Mouse (Mus musculus) ES-Bruce4 (cell line): ENCODE measurements around the gene Golga5. TPM values are rescaled to one million over a fixed set of nuclear protein-coding genes. Genes with fewer than 3 reads are reported as not detected.

Experiments used
- H3K27ac ChIP-seq: 2 replicates; pipeline ENCODE4 v1.5.1; 2012; ENCODE audit warnings: low read length, inconsistent platforms; ENCODE audit not compliant: insufficient read depth
- H3K27me3 ChIP-seq: 2 replicates; pipeline ENCODE4 v1.6.1; 2012; ENCODE audit warnings: mild to moderate bottlenecking, low read length, inconsistent platforms; ENCODE audit not compliant: control insufficient read depth, poor library complexity, insufficient read depth, severe bottlenecking
- H3K36me3 ChIP-seq: 2 replicates; pipeline ENCODE4 v1.6.1; 2012; ENCODE audit warnings: inconsistent platforms, mild to moderate bottlenecking, low read length, moderate library complexity; ENCODE audit not compliant: control insufficient read depth, poor library complexity, insufficient read depth, severe bottlenecking
- H3K4me1 ChIP-seq: one replicate; pipeline ENCODE4 v1.8.1; 2011; ENCODE audit warnings: low read length; ENCODE audit not compliant: control insufficient read depth, insufficient read depth
- H3K4me3 ChIP-seq: 2 replicates; pipeline ENCODE4 v1.5.1; 2011; ENCODE audit warnings: low read depth, mild to moderate bottlenecking, low read length
- H3K9ac ChIP-seq: 2 replicates; pipeline ENCODE4 v1.6.1; 2012; ENCODE audit warnings: low read depth, mild to moderate bottlenecking, inconsistent platforms; ENCODE audit not compliant: poor library complexity, severe bottlenecking
- H3K9me3 ChIP-seq: replicated peaks from 2 replicates; pipeline ENCODE4 v1.6.1; 2012; ENCODE audit warnings: mild to moderate bottlenecking, low read length, inconsistent platforms; ENCODE audit not compliant: control insufficient read depth, poor library complexity, insufficient read depth, severe bottlenecking
- CTCF ChIP-seq: IDR thresholded peaks from one replicate; pipeline ENCODE4 v1.8.1; 2011; ENCODE audit warnings: low read depth, low read length
- EP300 ChIP-seq: IDR thresholded peaks from 2 replicates; pipeline ENCODE4 v1.6.1; 2011; ENCODE audit warnings: low read depth, low read length; ENCODE audit not compliant: insufficient read depth
- POLR2A ChIP-seq: IDR thresholded peaks from one replicate; pipeline ENCODE4 v1.8.1; 2011; ENCODE audit warnings: low read length; ENCODE audit not compliant: insufficient read depth
- polyA plus RNA-seq: library from polyadenylated mRNA; stranded (reverse); fragments of >200 nt; gene quantifications from 2 replicates; pipeline ENCODE4 v1.2.4, GENCODE M21; 2011; ENCODE audit warnings: low read depth; ENCODE audit not compliant: missing spikeins, insufficient read depth, insufficient read length

The Golga5 gene
- polyA plus RNA-seq, 1 experiment, result 32.9 TPM

- H3K4me1 ChIP-seq, result no peaks in the 10 kb centered on the region
- no peak overlapping the region for H3K4me3 ChIP-seq
- H3K27ac ChIP-seq, result no peak overlapping the region
- no peaks in the 10 kb centered on the region for H3K9me3 ChIP-seq
- no peak overlapping the region for H3K9ac ChIP-seq
- H3K27me3 ChIP-seq, result no peaks in the 10 kb centered on the region
- TF ChIP-seq POLR2A (no peak), CTCF (no peak), EP300 (no peak)
- H3K36me3 ChIP-seq, result no peaks in the 10 kb centered on the region
These were observed 45.3 kb upstream of the Golga5 start for GRCm38 (mm10) chr12:102423625-102424024.

GRCm38 (mm10) chr12:102424456-102424855 lies 44.5 kb upstream of the Golga5 start:
- no peak overlapping the region for H3K27ac ChIP-seq
- no peaks in the 10 kb centered on the region for H3K4me1 ChIP-seq
- no peak overlapping the region for H3K9ac ChIP-seq
- H3K4me3 ChIP-seq, result no peak overlapping the region
- H3K27me3 ChIP-seq, result no peaks in the 10 kb centered on the region
- H3K36me3 ChIP-seq, result no peaks in the 10 kb centered on the region
- TF ChIP-seq EP300 (no peak), CTCF (no peak), POLR2A (no peak)
- H3K9me3 ChIP-seq, result no peaks in the 10 kb centered on the region

DNA sequence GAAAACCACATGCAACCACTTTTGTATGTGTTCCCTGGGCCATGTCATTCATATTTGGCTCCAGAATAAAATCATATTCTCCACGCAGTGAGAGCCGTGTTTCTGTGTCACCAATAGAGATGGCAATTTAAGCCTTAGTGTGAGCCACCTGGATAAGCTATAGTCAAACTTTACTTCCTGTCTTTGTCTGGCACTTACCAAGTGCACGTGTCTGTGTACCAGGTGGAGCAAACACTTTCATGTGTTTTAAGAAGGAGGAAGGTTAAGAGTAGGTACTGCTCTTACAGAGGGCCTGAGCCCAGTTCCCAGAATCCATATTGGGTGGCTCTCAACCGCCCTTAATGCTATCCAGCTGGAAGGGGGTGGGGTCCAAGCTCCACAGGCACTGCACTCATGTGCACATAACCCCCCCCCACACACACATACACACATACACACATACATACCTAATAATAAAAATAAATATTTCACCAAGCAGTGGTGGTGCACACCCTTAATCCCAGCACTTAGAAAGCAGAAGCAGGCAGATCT lies 43.8 kb upstream of the Golga5 start:
- no peak overlapping the region for H3K4me3 ChIP-seq
- no peaks in the 10 kb centered on the region for H3K27me3 ChIP-seq
- no peaks in the 10 kb centered on the region for H3K4me1 ChIP-seq
- no peaks in the 10 kb centered on the region for H3K9me3 ChIP-seq
- H3K9ac ChIP-seq, result no peak overlapping the region
- no peak for TF ChIP-seq POLR2A
- no peak overlapping the region for H3K27ac ChIP-seq
- no peaks in the 10 kb centered on the region for H3K36me3 ChIP-seq

- H3K27ac ChIP-seq, result no peak overlapping the region
- no peak overlapping the region for H3K9ac ChIP-seq
- H3K36me3 ChIP-seq, result no peaks in the 10 kb centered on the region
- H3K4me3 ChIP-seq, result no peak overlapping the region
- H3K9me3 ChIP-seq, result no peaks in the 10 kb centered on the region
- H3K4me1 ChIP-seq, result no peaks in the 10 kb centered on the region
- H3K27me3 ChIP-seq, result no peaks in the 10 kb centered on the region
- TF ChIP-seq CTCF (no peak), POLR2A (no peak), EP300 (no peak)
These were observed 42.6 kb upstream of the Golga5 start for GRCm38 (mm10) chr12:102426285-102426684.

DNA sequence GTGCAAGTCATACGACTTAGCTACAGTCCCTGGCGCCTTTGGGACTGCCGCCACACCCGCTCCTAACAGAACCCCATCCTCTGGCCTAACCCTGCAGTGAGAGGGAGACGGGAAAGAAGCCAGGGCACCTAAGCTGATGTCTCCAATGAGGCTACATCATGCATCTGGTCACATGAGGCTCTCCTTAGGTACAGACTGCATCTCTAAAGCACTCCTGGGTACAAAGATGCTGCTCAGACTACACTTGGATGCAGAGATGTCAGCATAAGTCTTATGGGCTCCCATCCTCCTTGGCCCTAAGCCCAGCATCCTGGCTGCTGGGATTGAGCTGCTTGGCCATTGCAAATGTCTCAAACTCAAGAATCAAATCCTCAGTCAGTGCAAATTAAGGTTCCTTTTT lies 39.3 kb upstream of the Golga5 start:
- Histone ChIP-seq H3K9me3 (no peaks in the 10 kb centered on the region), H3K4me3 (no peak overlapping the region), H3K36me3 (no peaks in the 10 kb centered on the region), H3K9ac (no peak overlapping the region), H3K27me3 (no peaks in the 10 kb centered on the region), H3K27ac (no peak overlapping the region), H3K4me1 (no peaks in the 10 kb centered on the region)
- TF ChIP-seq POLR2A, result no peak
- TF ChIP-seq EP300, result no peak
- no peak for TF ChIP-seq CTCF

DNA sequence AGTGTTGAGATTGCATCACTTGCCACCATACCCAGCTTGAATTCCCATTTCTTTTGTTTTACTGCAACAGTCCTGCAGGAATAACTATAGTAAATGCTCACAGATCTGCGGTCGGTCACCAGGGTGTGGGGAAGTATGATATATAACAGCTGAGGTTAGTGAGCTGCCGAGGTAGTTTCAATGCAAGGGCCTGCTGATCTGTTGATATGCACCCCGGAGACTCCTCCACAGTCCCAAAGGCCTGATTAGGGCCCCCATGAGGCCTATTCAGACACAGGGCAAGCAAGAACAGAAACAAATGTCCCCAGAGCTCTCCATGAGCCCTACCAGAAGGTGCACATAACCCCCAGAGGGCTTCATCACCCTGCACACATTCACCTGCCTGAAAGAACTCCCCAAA lies 38.7 kb upstream of the Golga5 start:
- Histone ChIP-seq H3K9ac (no peak overlapping the region), H3K4me3 (no peak overlapping the region)

More for the DNA sequence above, 38.7 kb upstream of the Golga5 start:
- Histone ChIP-seq H3K27me3 (no peaks in the 10 kb centered on the region), H3K4me1 (no peaks in the 10 kb centered on the region), H3K36me3 (no peaks in the 10 kb centered on the region), H3K9me3 (no peaks in the 10 kb centered on the region), H3K27ac (no peak overlapping the region)
- TF ChIP-seq POLR2A (no peak), CTCF (no peak), EP300 (no peak)
